Mouse (Mus musculus): ENCODE measurements around the gene Rbpjl.

The Rbpjl gene

DNA sequence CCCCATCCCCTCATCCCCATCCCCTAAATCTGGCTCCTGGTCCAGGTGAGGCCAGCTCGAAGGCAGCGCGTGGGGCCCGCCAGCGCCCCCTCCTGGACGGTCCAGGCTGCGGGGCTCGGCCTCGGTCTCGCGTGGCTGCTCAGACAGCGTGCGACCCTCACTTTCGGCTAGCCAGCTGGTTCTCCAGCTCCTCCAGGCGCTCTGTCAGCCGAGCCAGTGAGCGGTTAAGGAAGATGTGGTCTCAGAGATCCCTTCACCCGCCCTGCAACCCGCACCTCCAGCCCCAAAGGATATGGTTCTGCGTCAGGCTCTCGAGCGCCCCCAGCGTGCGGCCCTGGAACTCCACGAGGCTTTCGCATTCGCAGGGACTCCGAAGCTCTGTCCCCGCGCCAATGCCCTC is 13.4 kb upstream of the Rbpjl start:
- no peak for DNase-seq (ENCODE audit: extremely low read depth, low read depth)

DNA sequence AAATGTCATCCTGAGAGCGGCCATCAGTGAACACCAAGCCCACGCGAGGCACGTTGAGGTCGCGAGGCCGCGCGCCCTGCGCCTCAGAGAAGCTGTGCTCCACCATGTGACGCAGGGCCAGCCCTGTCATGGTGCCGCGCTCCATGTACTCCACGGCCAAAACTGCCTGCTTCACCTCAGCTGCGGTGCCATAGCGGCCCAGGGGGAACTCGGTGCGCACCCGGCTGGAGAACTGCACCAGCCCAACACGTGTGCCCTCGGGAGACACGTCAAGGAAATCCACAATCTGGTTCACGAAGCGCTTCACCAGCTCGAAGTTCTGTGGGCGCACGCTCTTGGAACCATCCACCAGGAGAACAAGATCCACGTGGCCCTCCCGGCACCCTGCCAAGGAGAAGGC is 9.8 kb upstream of the Rbpjl start:
- DNase-seq (ENCODE audit: extremely low read depth, low read depth) = no peak

DNA sequence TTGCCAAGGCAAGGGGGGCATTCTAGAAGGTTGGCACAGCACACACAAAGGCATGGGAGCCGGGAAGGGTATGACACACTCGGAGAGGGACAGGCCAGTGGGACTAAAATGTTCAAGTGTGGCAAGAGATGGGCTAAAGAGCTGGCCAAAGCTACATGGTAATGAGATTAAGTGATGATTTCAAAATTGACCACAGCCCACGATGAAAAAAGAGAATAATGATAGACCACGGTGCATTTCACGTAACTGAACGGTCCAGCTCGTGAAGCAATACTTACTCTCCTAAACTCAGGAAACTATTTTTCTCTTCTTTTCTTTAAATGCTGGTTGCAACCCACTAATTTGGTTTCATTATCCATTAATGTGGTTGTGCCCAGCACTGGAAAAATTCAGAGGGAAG is 6.9 kb upstream of the Rbpjl start:
- no peak for DNase-seq (ENCODE audit: extremely low read depth, low read depth)

DNA sequence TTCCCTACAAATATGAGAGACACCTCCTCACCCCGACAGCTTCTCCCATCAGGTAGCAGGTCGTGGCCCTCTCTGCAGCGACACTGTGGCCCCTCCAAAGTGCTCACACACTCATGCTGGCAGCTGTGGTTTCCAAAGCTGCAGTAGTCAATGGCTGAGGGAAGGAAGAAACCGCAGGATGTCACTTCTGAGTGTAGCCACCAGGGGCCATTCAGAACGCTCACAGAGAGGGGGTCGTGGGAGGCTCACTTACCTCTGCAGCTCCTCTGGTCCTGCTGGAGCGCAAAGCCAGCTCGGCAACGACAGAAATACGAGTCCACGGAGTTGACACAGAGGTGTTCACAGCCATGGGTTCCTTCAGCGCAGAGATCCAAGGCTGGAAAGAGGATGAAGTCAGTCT is 6.0 kb upstream of the Rbpjl start:
- no peak for DNase-seq (ENCODE audit: extremely low read depth, low read depth)

DNA sequence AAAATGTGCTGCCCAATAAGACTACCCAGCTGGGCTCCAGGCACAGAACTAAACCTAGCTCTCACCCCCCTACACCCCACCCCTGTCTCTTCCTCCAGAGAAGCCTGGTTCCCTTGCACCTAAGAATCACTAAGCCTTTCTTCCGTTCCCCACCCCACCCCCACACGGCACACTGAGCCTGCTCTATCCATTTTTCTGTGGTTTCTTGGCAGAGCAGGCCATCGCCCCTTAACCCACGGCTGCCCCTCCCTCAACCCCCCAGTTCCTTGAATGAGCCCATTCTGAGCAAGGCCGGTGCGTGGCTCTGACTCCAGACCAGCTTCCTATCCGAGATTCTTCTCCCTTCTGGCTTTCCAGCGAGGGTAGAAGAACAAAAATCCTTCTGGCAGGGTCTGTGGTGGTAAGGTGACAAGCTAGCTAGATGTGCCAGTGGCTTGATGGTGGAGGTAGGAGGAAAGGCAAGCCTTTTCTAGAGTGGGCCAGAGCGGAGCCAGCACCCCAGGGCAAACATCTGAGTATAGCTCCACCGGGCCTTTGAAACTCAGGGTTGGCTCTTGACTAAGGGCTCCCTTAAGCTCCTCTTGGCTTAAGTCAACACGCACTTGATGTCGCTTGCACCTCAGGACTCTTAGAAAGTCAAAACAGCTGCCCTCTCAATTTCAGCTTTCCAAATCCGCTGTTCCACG is 598 bp downstream of the Rbpjl start:
- no peak for DNase-seq (ENCODE audit: extremely low read depth, low read depth)

DNA sequence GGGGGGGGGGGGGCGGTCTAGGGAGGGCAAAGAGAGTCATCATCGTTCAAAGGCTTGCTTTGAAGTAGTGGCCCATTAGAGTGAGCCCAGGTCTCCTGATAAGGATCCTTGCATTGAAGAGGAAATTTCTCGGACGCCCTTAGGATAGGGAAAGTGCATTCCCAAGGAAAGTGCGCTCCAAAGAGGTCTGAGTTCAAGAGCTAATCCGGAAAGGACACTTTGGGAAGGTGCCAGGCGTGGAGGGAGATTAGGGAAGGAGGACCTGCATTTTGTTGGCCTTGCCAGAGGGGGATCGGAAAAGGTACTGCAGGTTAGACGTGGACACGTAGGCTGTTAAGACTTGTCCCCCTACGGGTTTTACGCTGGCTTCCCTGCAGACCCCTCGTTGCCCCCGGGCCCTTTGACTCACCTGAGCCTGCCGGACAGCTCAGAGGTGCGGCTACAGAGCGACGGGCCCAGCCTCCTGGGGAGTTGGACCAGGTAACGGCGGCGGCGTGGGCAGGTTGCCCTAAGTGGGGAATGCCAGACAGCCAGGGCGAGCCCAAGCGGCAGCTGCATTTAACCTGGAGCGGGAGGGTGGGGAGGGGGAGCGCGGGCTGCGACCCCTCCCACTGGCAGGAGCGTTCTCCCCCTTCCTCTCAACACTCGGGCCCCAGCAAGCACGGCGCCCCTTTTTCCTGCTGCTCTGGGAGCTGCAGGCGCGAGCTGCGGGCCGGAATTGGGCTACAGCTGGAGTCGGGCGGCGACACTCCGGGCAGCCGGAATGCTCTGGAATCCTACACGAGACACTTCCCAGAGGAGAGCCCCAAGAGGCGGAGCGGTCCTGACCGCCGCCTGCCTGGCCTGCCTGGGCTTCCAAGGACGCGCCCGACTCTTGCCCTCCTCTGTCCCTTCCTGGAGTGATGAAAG is 1.4 kb downstream of the Rbpjl start:
- DNase-seq (ENCODE audit: extremely low read depth, low read depth) = no peak

DNA sequence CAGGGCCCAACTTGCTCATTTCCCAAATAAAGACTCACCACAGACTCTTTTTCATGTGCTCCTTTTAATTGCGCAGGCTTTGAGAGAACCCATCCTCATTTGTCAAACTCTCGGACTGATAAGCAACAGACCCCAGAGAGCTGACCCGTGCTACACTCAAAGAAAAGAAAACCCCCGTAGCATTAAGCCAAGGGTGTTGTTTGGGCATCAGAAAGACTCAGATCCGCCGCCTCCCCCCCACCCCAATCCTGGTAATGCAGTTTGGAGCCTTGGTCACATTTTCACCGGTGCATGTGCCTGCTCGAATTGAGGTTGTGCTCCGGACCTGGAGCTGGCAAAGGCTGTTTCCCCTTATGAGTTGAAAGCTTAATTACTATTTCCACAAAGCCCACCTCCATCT is 2.1 kb downstream of the Rbpjl start, which contains the start of gene Matn4:
Gene Matn4 (minus strand): TSS at position 101 of the 400 bp plus-strand sequence.
- DNase-seq (ENCODE audit: extremely low read depth, low read depth) = no peak

DNA sequence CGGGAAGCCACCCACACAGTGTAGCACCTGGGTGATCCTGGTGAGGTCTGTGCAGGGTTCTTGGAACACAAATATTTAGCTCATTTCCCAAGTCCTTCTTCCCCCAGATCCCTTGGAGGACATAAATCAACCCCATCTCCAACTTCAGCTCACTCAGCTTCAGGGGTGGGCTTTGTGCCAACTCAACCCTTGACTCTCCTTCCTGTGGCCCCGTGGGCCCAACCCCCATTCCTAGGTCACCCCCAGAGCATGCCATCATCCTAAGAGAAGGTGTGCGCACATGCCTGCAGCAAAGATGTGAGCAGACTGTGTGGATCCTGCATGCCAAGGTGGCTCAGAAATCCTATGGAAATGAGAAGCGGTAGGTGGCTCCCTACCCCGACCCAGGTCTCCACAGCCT is 2.6 kb downstream of the Rbpjl start:
- no peak for DNase-seq (ENCODE audit: extremely low read depth, low read depth)

DNA sequence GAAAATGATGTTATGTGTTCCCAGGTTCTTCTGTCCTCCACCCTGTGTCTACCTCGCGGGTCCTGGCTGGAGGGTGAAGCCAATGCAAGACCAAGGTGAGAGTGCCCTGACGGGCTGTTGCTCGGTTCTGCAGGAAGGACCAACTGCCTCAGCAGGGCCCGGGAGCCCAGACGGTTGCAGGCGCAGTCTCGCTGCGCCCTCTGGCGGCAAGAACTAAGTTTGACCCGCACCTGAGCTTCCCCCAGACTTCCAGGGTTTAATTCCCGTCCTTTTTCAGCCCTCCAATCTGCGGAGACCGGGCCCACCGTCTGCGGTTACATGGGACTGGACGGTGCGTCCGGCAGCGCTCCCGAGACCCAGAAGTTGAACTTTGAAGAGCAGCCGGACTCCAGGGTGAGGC is 4.8 kb downstream of the Rbpjl start:
- no peak for DNase-seq (ENCODE audit: extremely low read depth, low read depth)

DNA sequence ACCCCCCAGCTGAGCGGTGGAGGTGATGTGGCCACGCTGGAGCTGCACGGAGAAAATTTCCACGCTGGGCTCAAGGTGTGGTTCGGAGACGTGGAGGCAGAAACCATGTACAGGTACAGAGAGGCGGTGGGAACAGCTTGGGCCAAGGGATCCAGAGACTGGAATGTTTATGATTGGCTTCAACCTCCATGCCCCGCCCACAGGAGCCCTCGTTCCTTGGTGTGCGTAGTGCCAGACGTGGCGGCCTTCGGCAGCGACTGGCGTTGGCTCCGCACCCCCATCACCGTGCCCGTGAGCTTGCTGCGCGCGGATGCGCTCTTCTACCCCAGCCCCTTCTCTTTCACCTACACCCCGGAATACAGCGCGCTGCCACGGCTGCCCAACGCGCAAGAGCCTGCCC is 11.2 kb downstream of the Rbpjl start:
- DNase-seq (ENCODE audit: extremely low read depth, low read depth) = no peak

DNA sequence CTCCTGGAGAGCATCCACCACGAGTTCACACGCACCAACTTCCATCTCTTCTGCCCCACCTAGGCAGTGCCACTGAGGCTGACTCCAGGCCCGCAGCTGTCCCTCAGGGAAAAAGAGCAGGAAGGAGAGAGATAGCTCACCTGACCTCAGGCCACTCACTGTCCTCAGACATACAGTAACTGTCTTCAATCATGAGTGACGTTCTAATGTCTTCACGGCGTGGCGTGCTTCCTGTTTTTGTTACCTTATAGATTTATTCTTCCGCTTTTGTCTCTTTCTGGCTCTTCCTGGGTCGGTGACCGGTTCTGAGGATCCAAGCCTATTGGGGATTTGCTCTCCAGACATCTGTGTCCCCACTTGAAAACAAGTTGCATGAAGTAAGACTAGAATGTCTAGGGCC is 11.6 kb downstream of the Rbpjl start:
- DNase-seq (ENCODE audit: extremely low read depth, low read depth) = no peak

DNA sequence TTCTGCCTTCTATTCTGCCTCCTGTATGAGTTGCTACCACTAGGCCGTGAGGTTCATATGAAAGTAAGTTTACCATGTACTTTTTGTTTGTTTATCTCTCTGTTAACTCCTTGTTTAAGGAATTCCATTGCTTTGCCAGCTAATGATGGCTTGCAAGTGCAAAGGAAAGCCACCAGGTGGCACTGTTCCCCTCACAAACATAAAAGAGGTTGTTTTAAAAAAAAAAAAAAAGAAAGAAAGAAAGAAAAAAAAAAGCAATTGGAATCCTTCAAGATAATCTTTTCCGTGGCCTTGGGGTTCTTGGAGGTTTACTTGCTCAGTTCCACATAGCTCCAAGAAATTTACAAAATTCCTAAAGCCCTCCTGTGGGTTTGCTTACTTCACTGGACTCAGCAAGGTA is 14.3 kb downstream of the Rbpjl start:
- DNase-seq (ENCODE audit: extremely low read depth, low read depth) = no peak

DNA sequence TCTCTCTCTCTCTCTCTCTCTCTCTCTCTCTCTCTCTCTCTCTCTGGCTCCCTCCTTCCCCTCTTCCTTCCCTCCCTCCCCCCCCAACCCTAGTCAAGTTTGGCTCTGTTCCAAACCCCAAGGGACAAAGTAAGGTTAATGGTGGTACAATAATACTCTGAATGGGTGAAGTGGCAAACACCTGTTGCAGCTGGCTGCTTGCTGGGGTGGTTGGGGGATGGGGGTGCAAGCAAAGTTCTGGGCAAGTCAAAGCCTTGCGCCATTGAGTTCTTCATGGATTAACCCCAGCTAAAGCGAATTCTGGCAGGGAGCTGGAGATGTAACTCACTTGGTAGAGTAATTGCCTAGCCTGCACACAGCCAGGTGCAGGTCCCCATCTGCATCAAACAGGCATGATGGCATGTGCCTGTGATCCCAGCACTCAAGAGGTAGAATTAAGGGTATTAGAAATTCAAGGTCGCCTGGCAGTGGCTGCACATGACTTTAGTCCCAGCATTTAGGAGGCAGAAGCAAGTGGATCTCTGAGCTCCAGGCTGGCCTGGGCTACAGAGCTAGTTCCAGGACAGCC is 15.5 kb downstream of the Rbpjl start:
- no peak for DNase-seq (ENCODE audit: extremely low read depth, low read depth)

DNA sequence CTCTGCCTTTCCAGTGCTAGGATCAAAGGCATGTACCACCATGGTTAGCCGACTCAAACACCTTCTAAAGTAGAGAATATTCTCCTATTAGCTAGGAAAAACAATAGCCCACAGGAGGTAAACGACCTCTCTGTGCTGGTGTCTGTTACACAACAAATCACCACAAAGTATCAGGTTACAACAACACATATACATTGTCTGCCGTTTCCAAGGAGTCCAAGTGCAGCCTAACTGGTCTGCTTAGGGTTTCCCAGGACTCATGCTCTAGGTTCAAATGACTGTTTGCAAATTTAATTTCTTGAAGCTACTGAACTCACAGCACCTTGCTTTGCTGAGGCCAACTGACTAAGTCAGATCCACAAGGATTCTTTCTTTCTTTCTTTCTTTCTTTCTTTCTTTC is 16.5 kb downstream of the Rbpjl start:
- no peak for DNase-seq (ENCODE audit: extremely low read depth, low read depth)

DNA sequence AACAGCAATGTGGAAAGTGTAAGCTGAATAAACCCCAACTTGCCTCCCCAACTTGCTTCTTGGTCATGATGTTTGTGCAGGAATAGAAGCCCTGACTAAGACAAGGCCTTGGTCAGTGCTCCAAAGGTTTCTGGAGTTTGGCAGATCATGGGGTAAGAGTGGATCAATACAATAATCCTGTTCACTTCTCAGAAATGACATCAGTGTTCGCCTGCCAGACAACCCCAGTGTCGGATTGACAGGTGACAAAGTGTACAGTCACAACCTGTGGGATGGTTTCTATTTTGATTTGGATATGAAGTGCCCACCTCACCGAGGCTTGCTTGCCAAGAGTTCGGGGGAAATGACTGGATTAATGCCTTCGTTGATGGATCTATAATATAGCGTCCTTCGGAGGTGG is 18.4 kb downstream of the Rbpjl start:
- no peak for DNase-seq (ENCODE audit: extremely low read depth, low read depth)

DNA sequence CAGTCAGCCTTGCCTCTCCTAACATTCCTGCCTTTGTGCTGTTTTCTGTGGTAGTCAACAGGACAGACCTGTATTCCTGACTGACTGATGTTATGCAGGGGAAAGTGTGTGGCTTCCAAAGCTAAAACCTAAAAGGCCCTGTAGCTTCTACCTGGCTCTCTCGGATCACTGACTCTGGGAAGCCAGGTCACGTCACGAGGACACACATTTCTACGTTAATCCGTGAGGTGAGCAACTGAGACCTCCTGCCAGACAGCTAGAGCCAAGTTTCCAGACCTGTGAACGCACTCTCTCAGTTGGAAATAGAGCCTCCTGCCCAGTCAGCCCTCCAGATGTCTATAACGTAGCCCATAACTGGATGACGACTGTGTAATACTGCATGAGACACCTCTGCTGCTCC is 19.0 kb downstream of the Rbpjl start:
- DNase-seq (ENCODE audit: extremely low read depth, low read depth) = no peak

DNA sequence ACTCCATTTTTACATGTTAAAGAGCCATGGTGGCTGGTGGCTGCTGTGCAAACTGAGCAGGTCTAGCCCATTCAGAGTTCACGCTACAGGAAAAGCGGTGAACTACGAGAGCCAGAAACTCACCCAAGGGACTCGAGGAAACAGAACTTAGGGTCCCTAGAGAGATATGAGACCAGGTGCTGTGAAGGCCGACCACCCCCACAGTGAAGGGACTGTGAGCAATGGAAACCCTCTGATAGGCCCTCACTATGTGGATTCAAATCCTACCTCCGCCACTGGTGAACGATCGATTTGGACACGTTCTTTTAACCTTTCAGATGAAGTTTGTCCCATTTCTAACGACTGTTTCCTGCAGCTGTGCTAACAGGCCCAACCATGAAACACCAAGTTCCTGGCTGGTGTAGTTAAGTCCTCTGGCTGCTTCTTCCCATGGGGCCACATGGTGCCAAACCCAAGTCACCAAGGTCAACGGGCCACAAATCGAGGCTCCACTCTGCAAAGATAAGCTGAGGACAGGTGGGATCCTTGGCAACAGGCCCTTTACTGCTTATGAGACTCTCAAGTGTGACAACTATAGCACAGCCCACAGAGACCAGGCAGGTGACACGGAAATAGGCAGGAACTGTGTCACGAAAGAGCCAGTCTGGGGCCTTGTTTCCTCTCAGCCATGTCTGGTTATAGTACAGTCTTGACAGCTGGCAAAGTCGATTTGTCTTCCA is 19.9 kb downstream of the Rbpjl start:
- DNase-seq (ENCODE audit: extremely low read depth, low read depth) = no peak

DNA sequence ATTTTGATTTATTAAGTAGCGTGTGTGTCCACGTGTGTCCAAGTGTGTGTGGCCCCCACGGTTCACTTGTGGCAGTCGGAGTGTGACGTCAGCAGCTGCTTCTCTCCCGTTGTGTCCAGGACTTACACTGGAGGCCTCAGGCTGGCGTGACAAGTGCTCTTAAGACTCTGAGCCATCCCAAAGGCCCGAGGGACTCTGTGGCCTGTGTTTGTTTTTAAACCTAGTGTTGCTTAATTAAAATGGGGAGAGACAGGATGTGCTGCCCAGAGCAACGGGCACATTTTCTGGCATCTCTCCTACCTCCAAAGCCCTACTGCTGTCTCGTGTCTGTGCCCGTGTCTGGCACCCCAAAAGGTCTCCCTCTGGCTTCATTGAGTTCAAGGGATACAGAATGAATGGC is 20.5 kb downstream of the Rbpjl start:
- no peak for DNase-seq (ENCODE audit: extremely low read depth, low read depth)

DNA sequence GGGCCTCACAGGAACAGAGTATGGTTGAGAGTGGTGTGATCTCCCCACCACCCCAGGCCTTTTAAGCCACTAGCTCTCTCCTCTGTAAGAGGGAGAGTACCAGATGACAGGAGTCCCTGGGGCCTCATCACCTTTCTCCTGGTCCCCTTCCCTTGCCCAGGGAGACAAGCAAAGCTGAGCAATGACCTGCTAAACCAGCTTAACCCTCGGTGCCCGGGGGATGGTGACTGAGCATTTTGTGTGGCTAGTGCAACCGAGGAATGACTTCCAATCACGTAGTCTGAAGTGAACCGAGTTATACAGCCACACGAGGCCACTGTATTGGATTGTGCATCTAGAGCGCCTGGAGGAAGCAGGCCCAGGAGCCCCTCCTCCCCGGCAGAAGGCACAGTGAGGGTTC is 21.5 kb downstream of the Rbpjl start:
- DNase-seq (ENCODE audit: extremely low read depth, low read depth) = no peak

DNA sequence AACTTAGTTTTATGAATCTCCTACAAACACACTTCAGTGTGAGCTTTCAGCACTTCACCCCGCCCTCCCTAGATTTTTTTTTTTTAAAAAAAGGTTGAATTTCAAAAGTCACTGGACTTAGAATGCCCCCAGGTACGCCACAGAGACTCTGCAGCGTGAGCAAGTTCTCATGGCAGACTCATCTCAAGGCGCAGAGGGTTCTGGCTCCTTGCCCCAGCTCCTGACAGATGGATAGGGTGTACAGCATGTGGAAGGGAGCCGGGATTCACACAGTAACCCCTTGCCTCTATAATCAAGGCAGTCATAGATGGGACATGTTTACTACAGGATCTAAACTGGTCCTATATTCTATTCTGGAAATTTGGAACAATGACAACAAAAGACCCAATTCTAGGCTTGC is 22.5 kb downstream of the Rbpjl start:
- no peak for DNase-seq (ENCODE audit: extremely low read depth, low read depth)

DNA sequence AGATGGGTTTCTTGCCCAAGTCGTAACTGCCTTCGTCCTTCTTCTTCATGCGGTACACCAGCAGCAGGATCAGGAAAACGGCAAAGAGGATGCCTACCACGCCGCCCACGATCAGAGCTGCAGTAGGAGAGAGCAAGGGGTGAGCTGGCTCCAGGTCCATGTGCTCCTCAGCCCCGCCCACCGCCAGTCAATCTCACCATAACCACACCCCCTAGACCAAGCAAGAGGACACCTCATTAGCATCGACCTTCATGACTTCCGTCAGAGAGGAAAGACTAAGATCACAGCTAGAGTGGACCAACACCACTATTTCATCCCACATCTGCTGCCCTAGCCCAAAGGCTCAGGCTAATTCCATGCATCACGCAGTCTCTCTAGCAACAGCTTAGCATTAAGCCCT is 23.2 kb downstream of the Rbpjl start:
- no peak for DNase-seq (ENCODE audit: extremely low read depth, low read depth)

DNA sequence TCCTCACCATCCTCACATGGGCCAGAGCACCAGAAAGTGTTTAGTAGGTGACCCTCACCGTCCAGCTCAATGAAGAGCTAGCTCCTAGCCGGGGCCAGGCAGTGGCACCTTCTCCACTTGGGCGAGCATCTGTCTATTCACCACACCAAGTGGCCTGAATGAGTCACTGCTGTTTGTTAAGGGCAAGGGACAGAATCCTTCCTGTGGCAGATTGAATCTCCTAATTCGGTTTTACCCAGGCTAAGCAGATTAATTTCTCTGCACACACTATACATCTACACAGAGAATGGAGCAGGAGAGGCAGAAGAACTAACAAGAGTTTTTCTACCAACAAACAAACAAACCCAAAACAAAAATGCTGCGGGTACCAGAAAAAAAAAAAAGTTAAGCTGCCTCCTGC is 24.0 kb downstream of the Rbpjl start:
- no peak for DNase-seq (ENCODE audit: extremely low read depth, low read depth)

Measured in MEL-GATA-1-ER (cell line).